Mouse (Mus musculus) heart, adult 2 months (tissue): ENCODE data around the gene Abhd8.

Experiments used
- CTCF ChIP-seq: fragments of 200-600 bp; IDR thresholded peaks from 2 replicates; pipeline ENCODE4 v1.8.1; 2022; ENCODE audit warnings: antibody characterized with exemption, mild to moderate bottlenecking, moderate library complexity
- POLR2A ChIP-seq: fragments of 200-500 bp; IDR thresholded peaks from 2 replicates; pipeline ENCODE4 v1.6.1; 2011; ENCODE audit warnings: mild to moderate bottlenecking, low read depth, low read length, control low read depth; ENCODE audit not compliant: insufficient read depth

GRCm38 (mm10) chr8:71495811-71496210 is 32.4 kb upstream of the Abhd8 start:
- TF ChIP-seq CTCF (no peak), POLR2A (no peak)
